Mouse (Mus musculus): Measurements from ENCODE around the gene Alox5ap. TPM values are rescaled to one million over a fixed set of nuclear protein-coding genes. Genes with fewer than 3 reads are reported as not detected.
A peak's percentile ranks its signal among the peaks of the same experiment; 100 is the strongest.

The Alox5ap gene
- polyA plus RNA-seq, 1 experiment from 2014 or later = 4.9 TPM

GRCm38 (mm10) chr5:149291266-149291665 is 26.7 kb downstream of the Alox5ap start:
- whole genome bisulfite sequencing = 84% methylated on average over 5 of the region's 5 CpGs
- H3K27ac ChIP-seq (ENCODE audit: low read depth, low read length) = no peak overlapping the region

GRCm38 (mm10) chr5:149293071-149293470 is 28.5 kb downstream of the Alox5ap start:
- no peaks in the 10 kb centered on the region for H3K4me1 ChIP-seq (replicated peaks; ENCODE audit: control insufficient read depth, insufficient read depth, low read length)
- H3K9me3 ChIP-seq (ENCODE audit: control insufficient read depth) = no peaks in the 10 kb centered on the region
- H3K4me2 ChIP-seq (replicated peaks; ENCODE audit: low read depth) = no peak overlapping the region
- H3K9ac ChIP-seq (ENCODE audit: low read depth, low read length) = no peak overlapping the region
- no peaks in the 10 kb centered on the region for H3K27me3 ChIP-seq (replicated peaks; ENCODE audit: control insufficient read depth, insufficient read depth, low read length)
- H3K36me3 ChIP-seq (ENCODE audit: control insufficient read depth, insufficient read depth) = no peaks in the 10 kb centered on the region
- no peak overlapping the region for H3K27ac ChIP-seq (ENCODE audit: low read depth, low read length)
- H3K4me3 ChIP-seq (ENCODE audit: low read depth, low read length) = no peak overlapping the region
- ATAC-seq = no peak
- WGBS = 74% methylated on average over 4 of the region's 4 CpGs
- no peak for TF ChIP-seq CTCF (IDR thresholded peaks at IDR 0.05; ENCODE audit: low read depth)

More at GRCm38 (mm10) chr5:149291266-149291665, 26.7 kb downstream of the Alox5ap start:
- Histone ChIP-seq H3K9ac (ENCODE audit: low read depth, low read length) (no peak overlapping the region), H3K9me3 (ENCODE audit: control insufficient read depth) (no peaks in the 10 kb centered on the region), H3K4me1 (replicated peaks; ENCODE audit: control insufficient read depth, insufficient read depth, low read length) (no peaks in the 10 kb centered on the region), H3K4me2 (replicated peaks; ENCODE audit: low read depth) (no peak overlapping the region), H3K36me3 (ENCODE audit: control insufficient read depth, insufficient read depth) (no peaks in the 10 kb centered on the region), H3K27me3 (replicated peaks; ENCODE audit: control insufficient read depth, insufficient read depth, low read length) (no peaks in the 10 kb centered on the region), H3K4me3 (ENCODE audit: low read depth, low read length) (no peak overlapping the region)
- TF ChIP-seq CTCF (IDR thresholded peaks at IDR 0.05; ENCODE audit: low read depth) = no peak
- ATAC-seq = no peak

- H3K4me3 ChIP-seq (ENCODE audit: low read depth, low read length) = no peak overlapping the region
- no peak for TF ChIP-seq CTCF (IDR thresholded peaks at IDR 0.05; ENCODE audit: low read depth)
- 96% methylated on average over 6 of the region's 6 CpGs for WGBS
Observed at GRCm38 (mm10) chr5:149296808-149297207, 32.2 kb downstream of the Alox5ap start.

DNA sequence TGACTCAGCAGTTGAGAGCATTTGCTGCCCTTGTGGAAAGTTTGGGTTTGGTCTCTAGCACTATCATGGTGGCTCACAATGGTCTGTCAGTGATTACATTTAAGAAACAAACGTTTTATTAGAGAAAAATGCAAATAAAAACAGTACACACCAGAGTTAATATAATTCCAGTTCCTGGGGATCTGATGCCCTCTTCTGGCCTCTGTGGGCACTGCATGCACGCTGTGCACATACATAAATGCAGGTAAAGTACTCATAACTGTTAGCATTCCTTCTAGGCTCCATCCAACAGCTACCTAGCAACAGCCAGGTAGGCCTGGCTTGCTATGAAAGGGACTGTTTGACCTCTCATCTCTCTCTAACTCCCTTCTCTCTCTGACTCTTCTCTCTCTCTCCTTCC is 32.9 kb downstream of the Alox5ap start:
- no peak for ATAC-seq
- H3K4me3 ChIP-seq (ENCODE audit: low read depth, low read length) = no peak overlapping the region
- H3K4me2 ChIP-seq (replicated peaks; ENCODE audit: low read depth) = no peak overlapping the region
- no peaks in the 10 kb centered on the region for H3K9me3 ChIP-seq (ENCODE audit: control insufficient read depth)
- H3K4me1 ChIP-seq (replicated peaks; ENCODE audit: control insufficient read depth, insufficient read depth, low read length) = no peaks in the 10 kb centered on the region
- no peaks in the 10 kb centered on the region for H3K36me3 ChIP-seq (ENCODE audit: control insufficient read depth, insufficient read depth)
- no peaks in the 10 kb centered on the region for H3K27me3 ChIP-seq (replicated peaks; ENCODE audit: control insufficient read depth, insufficient read depth, low read length)
- H3K27ac ChIP-seq (ENCODE audit: low read depth, low read length) = no peak overlapping the region
- TF ChIP-seq CTCF (IDR thresholded peaks at IDR 0.05; ENCODE audit: low read depth) = peak; percentile 40
- H3K9ac ChIP-seq (ENCODE audit: low read depth, low read length) = no peak overlapping the region
- 54% methylated on average over 2 of the region's 2 CpGs for WGBS

More at GRCm38 (mm10) chr5:149296808-149297207, 32.2 kb downstream of the Alox5ap start:
- Histone ChIP-seq H3K4me2 (replicated peaks; ENCODE audit: low read depth) (no peak overlapping the region), H3K4me1 (replicated peaks; ENCODE audit: control insufficient read depth, insufficient read depth, low read length) (no peaks in the 10 kb centered on the region), H3K27me3 (replicated peaks; ENCODE audit: control insufficient read depth, insufficient read depth, low read length) (no peaks in the 10 kb centered on the region), H3K9me3 (ENCODE audit: control insufficient read depth) (no peaks in the 10 kb centered on the region), H3K27ac (ENCODE audit: low read depth, low read length) (no peak overlapping the region), H3K9ac (ENCODE audit: low read depth, low read length) (no peak overlapping the region), H3K36me3 (ENCODE audit: control insufficient read depth, insufficient read depth) (no peaks in the 10 kb centered on the region)
- no peak for ATAC-seq

GRCm38 (mm10) chr5:149298234-149298633 is 33.7 kb downstream of the Alox5ap start:
- no peaks in the 10 kb centered on the region for H3K36me3 ChIP-seq (ENCODE audit: control insufficient read depth, insufficient read depth)
- no peak for ATAC-seq
- H3K4me3 ChIP-seq (ENCODE audit: low read depth, low read length) = no peak overlapping the region
- no peak for TF ChIP-seq CTCF (IDR thresholded peaks at IDR 0.05; ENCODE audit: low read depth)
- H3K27ac ChIP-seq (ENCODE audit: low read depth, low read length) = no peak overlapping the region
- H3K27me3 ChIP-seq (replicated peaks; ENCODE audit: control insufficient read depth, insufficient read depth, low read length) = no peaks in the 10 kb centered on the region
- no peak overlapping the region for H3K4me2 ChIP-seq (replicated peaks; ENCODE audit: low read depth)
- WGBS = 66% methylated on average over 4 of the region's 4 CpGs
- no peak overlapping the region for H3K9ac ChIP-seq (ENCODE audit: low read depth, low read length)
- no peaks in the 10 kb centered on the region for H3K9me3 ChIP-seq (ENCODE audit: control insufficient read depth)
- no peaks in the 10 kb centered on the region for H3K4me1 ChIP-seq (replicated peaks; ENCODE audit: control insufficient read depth, insufficient read depth, low read length)

DNA sequence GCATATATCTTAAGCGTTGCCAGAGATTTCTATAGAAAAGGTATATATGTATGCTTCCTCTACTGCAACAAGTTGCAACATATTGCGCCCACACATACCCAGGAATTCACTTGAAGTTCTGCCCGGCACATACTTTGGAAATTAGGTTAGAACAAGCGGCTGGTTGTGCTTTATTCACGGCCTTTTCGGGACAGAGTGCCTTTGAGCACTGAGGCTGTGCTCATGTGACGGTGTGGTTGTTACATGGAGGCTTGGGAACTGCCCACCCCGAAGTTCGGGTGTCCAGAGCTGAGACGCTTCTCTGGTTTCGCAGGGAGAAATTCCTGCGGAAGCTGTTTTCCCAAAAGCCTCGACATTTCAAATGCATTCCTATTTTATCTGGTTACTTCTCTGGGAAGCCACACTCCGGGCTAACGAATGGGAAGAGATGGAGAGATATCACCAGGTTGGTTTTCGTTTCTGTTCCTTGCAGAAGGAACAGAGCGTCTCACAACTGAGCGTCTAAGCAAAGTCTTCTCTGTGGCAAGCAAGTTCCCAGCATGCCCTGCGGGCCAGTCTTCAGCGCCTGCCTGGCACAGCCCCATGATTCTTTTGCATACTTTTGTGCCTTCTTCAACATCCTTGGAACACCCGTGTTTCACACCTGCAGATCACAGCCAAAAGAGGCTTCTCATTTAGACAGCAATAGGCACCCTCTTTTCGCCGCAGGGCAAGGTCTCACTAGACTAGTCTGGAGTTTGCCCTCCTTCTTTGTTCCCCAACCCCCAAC is 48.5 kb downstream of the Alox5ap start:
- Histone ChIP-seq H3K4me2 (replicated peaks; ENCODE audit: low read depth) (peak overlapping the region; percentile 43), H3K9ac (ENCODE audit: low read depth, low read length) (no peak overlapping the region), H3K4me3 (ENCODE audit: low read depth, low read length) (peak overlapping the region; percentile 26), H3K27me3 (replicated peaks; ENCODE audit: control insufficient read depth, insufficient read depth, low read length) (no peaks in the 10 kb centered on the region), H3K9me3 (ENCODE audit: control insufficient read depth) (no peaks in the 10 kb centered on the region), H3K27ac (ENCODE audit: low read depth, low read length) (no peak overlapping the region), H3K4me1 (replicated peaks; ENCODE audit: control insufficient read depth, insufficient read depth, low read length) (no peaks in the 10 kb centered on the region), H3K36me3 (ENCODE audit: control insufficient read depth, insufficient read depth) (no peaks in the 10 kb centered on the region)
- ATAC-seq = 0 out of 2 replicates have a peak, but pooled peaks have one; percentile 56
- 51% methylated on average over 23 of the region's 23 CpGs for WGBS
- TF ChIP-seq CTCF (IDR thresholded peaks at IDR 0.05; ENCODE audit: low read depth) = no peak

All from intestine, postnatal 0 days (tissue).